Mouse (Mus musculus) limb, embryonic 15.5 days (tissue): ENCODE data around the gene Tpk1. TPM values are rescaled to one million over a fixed set of nuclear protein-coding genes. Genes with fewer than 3 reads are reported as not detected.

ENCODE experiments used
- ATAC-seq: fragments of 200-750 bp; cut with Nextera tagmentation; 2 replicates; pipeline ENCODE4 v1.8.0; 2017; ENCODE audit warnings: low read depth, moderate TSS enrichment; ENCODE audit not compliant: insufficient number of reproducible peaks, low FRiP score, low TSS enrichment
- H3K27ac ChIP-seq: fragments of 300-500 bp; sonication (generic); 2 replicates; pipeline ENCODE4 v1.5.1; 2015; ENCODE audit warnings: moderate library complexity, mild to moderate bottlenecking, inconsistent platforms
- H3K27me3 ChIP-seq: fragments of 300-500 bp; sonication (generic); 2 replicates; pipeline ENCODE4 v1.6.1; 2015; ENCODE audit warnings: inconsistent platforms
- H3K36me3 ChIP-seq: fragments of 300-500 bp; sonication (generic); 2 replicates; pipeline ENCODE4 v1.6.1; 2015; ENCODE audit warnings: inconsistent platforms
- H3K4me1 ChIP-seq: fragments of 300-500 bp; sonication (generic); 2 replicates; pipeline ENCODE4 v1.6.1; 2015; ENCODE audit warnings: inconsistent platforms
- H3K4me2 ChIP-seq: fragments of 300-500 bp; sonication (generic); 2 replicates; pipeline ENCODE4 v1.6.1; 2015; ENCODE audit warnings: mild to moderate bottlenecking, inconsistent platforms
- H3K4me3 ChIP-seq: fragments of 300-500 bp; sonication (generic); 2 replicates; pipeline ENCODE4 v1.5.1; 2015; ENCODE audit warnings: mild to moderate bottlenecking, inconsistent platforms
- H3K9ac ChIP-seq: fragments of 300-500 bp; sonication (generic); 2 replicates; pipeline ENCODE4 v1.6.1; 2015; ENCODE audit warnings: inconsistent platforms
- H3K9me3 ChIP-seq: fragments of 300-500 bp; sonication (generic); 2 replicates; pipeline ENCODE4 v1.6.1; 2016; ENCODE audit warnings: inconsistent platforms
- WGBS: fragments of 180-500 bp; shearing (Covaris S2); methylation state at CpG from one replicate; pipeline ENCODE4 v1.1.7; 2015; 5-methylcytosine and 5-hydroxymethylcytosine counted together
- polyA plus RNA-seq: library from polyadenylated mRNA; unstranded; fragments of >200 nt; fragmentation: Nextera tagmentation; extraction: Ambion mirVana; gene quantifications from 2 replicates; pipeline ENCODE4 v1.2.1, GENCODE M21; 2015

Tpk1 gene
- polyA plus RNA-seq, 1 experiment from 2014 or later: 9.2 TPM

DNA sequence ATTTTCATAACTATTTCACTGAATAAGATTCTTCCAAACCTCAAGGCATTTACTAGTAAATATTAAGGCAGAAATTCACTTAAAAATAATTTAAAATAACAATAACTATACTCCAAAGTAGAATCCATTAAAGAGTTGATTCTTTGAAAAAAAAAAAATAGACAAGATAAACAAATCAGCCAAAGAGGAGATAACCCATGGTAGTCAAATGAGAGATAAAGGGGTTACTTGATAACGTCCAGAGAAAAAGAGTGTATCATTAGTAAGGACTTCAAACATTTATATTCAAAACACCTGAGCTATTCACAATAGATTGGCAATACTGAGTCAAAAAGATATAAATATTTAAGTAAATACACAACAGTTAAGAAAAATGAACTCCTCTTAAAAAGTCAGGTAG lies 114.7 kb downstream of the Tpk1 start:
- no peak overlapping the region for H3K9ac ChIP-seq
- no peak overlapping the region for H3K27ac ChIP-seq
- no peak for ATAC-seq
- WGBS: 76% methylated on average over 1 of the region's 1 CpGs
- H3K9me3 ChIP-seq: no peaks in the 10 kb centered on the region
- H3K4me2 ChIP-seq: no peak overlapping the region
- H3K4me3 ChIP-seq: no peak overlapping the region
- no peaks in the 10 kb centered on the region for H3K27me3 ChIP-seq
- no peaks in the 10 kb centered on the region for H3K36me3 ChIP-seq
- no peaks in the 10 kb centered on the region for H3K4me1 ChIP-seq

DNA sequence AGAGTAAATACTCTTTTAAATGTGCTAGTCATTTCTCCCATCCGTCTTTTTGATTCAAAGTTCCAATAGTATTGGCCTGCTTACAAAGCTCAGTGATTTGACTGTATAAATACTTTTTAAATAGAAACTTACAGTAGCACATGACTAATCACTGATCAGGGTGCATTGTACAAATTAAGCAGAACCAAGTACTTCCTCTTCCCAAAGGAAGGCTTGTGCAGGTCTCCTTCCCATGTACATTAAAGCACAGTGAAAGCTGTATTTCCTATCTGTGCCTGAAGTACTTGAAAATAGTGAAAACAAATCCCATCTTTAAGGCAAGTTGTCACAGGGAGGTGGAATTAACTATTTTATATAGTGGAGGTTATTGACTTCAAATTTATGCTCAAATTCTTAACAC lies 119.5 kb downstream of the Tpk1 start:
- no peak overlapping the region for H3K4me2 ChIP-seq
- no peak for ATAC-seq
- H3K9ac ChIP-seq: no peak overlapping the region
- no peaks in the 10 kb centered on the region for H3K4me1 ChIP-seq
- no peaks in the 10 kb centered on the region for H3K27me3 ChIP-seq
- H3K4me3 ChIP-seq: no peak overlapping the region
- H3K9me3 ChIP-seq: no peaks in the 10 kb centered on the region
- WGBS: 74% methylated on average over 1 of the region's 1 CpGs
- no peak overlapping the region for H3K27ac ChIP-seq
- no peaks in the 10 kb centered on the region for H3K36me3 ChIP-seq

DNA sequence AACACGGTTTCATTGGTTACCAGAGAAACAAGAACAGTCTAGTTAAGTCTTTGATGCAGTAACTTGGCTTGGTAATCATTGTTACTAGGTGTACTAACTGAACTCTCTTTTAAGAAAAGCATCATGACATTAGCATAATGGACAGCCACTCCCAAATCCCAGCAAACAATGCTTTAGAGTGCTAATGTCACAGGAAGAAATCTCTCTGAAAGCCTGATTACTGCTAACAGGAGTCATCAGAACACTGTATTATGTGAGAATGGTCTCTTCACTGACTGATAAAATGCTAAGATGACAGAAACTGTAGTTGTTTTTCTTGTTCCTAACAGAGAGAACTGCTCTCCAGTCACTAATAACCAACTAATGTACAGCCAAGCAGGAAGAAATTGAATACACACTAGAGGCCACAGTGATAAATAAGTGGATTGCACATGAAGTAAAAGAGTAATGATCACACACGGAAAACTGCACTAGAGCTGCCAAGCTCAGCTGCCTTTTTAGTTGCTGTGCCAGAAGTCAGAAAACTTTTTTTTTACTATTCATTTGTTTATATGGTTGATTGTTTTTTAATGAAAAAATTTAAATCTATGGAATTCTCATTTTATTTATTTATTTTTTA lies 128.7 kb downstream of the Tpk1 start:
- 64% methylated on average over 2 of the region's 2 CpGs for WGBS
- Histone ChIP-seq H3K27ac (no peak overlapping the region), H3K9ac (no peak overlapping the region), H3K4me2 (no peak overlapping the region), H3K4me3 (no peak overlapping the region), H3K27me3 (no peaks in the 10 kb centered on the region), H3K36me3 (no peaks in the 10 kb centered on the region), H3K9me3 (no peaks in the 10 kb centered on the region), H3K4me1 (no peaks in the 10 kb centered on the region)
- ATAC-seq: no peak

DNA sequence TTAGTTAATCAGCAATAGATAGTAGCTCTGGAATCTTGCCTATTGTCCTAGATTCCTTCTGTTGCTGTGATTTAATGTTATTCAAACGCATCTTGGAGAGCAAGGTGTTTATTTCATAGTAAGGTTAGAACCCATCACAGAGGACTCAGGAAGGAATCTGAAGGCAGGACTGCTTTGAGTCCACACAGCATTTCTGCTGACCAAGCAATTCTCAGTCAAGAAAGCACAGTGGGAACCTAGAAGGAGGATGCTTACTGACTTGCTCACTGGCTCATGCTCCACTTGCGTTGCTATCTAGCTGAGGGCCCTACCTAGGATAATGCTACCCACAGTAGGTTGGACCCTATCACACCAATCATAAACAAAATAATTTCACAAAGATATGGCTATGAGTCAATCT lies 130.6 kb downstream of the Tpk1 start:
- Histone ChIP-seq H3K9ac (no peak overlapping the region), H3K4me1 (no peaks in the 10 kb centered on the region), H3K27ac (no peak overlapping the region), H3K9me3 (no peaks in the 10 kb centered on the region), H3K4me2 (no peak overlapping the region), H3K4me3 (no peak overlapping the region), H3K36me3 (no peaks in the 10 kb centered on the region), H3K27me3 (no peaks in the 10 kb centered on the region)
- 85% methylated on average over 2 of the region's 2 CpGs for WGBS
- no peak for ATAC-seq

DNA sequence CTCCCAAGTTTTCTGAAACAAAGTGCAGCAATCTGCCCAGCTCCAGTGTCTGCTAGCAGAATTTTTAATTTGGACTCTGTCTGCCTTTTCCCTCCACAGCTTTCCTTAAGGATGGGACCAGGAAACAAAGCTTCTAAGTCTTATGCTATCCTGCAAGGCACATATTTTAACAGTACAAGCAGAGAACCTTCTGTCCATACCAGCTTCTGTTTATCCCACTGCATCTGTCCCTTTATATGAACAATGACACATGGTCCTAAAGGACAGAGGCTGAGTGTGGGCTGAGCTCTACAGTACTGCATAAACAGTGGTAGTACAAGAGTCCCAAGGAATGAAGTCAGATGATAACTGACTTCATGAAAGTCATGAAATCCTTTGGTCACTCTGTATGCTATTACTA lies 132.8 kb downstream of the Tpk1 start:
- no peak overlapping the region for H3K4me3 ChIP-seq
- no peaks in the 10 kb centered on the region for H3K9me3 ChIP-seq
- H3K36me3 ChIP-seq: no peaks in the 10 kb centered on the region
- H3K4me1 ChIP-seq: peaks cover 5% of the 10 kb centered on the region; the same call in 1 of the 2 replicates
- H3K9ac ChIP-seq: no peak overlapping the region
- H3K4me2 ChIP-seq: no peak overlapping the region
- ATAC-seq: no peak
- no peak overlapping the region for H3K27ac ChIP-seq
- H3K27me3 ChIP-seq: no peaks in the 10 kb centered on the region

DNA sequence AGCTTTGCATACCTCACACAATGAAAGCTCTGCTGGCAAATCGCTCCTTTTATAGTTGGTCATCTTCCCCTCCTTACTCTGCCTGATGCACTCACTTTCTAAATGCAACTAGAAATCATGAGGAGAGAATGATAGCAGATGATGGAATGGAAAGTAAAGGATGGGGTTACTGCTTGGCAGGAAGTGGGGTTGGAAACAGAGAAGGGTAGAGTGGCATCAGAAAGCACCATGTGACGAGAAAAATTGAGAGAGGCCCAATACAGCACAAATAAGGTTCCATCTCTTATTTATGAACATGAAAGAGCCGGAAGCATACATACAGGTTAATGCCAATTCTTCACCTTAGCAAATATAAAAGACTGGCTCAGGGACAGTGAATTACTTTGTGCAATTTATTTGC lies 133.3 kb downstream of the Tpk1 start:
- Histone ChIP-seq H3K4me1 (peaks cover 5% of the 10 kb centered on the region; the same call in 1 of the 2 replicates), H3K4me2 (no peak overlapping the region), H3K27me3 (no peaks in the 10 kb centered on the region), H3K9me3 (no peaks in the 10 kb centered on the region), H3K9ac (no peak overlapping the region), H3K27ac (no peak overlapping the region), H3K36me3 (no peaks in the 10 kb centered on the region), H3K4me3 (no peak overlapping the region)
- 83% methylated on average over 3 of the region's 3 CpGs for WGBS
- no peak for ATAC-seq

DNA sequence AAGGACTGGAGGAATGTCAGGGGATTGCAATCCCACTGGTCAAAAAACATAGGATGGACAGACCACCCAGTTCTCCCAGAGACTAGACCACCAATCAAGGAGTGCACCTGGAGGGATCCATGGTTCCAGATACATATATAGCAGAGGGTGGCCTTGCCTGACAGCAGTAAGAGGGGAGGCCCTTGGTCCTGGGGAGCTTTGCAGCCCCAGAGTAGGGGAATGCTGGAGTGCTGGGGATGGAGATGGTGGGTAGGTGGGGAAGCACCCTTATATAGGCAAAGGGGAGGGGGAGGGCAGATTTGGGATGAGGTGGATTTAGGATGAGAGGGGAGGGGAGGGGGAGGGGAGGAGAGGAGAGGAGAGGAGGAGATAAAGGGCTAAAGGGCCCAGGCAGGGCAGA lies 134.1 kb downstream of the Tpk1 start:
- Histone ChIP-seq H3K36me3 (no peaks in the 10 kb centered on the region), H3K4me2 (no peak overlapping the region), H3K9me3 (no peaks in the 10 kb centered on the region), H3K27ac (no peak overlapping the region), H3K4me1 (peaks cover 5% of the 10 kb centered on the region; the same call in 1 of the 2 replicates), H3K9ac (no peak overlapping the region), H3K4me3 (no peak overlapping the region), H3K27me3 (no peaks in the 10 kb centered on the region)
- no peak for ATAC-seq

DNA sequence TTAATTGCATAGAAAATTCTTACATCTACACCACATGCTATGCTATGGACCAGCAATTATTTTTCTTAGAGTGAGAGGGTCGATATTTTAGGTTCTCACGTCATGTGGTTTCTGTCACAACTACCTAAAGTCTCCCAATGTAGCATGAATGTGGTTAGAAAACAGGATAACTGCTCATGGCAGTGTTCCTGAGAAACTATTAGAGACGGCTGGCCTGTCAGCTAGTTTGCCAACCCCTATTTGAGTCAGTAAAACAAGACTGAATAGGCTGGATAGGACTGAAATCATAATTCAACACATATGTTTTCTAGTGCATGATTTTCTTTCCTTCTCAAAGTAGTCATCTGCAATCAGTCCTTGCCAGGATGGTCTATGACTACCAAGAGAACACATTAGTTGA lies 137.1 kb downstream of the Tpk1 start:
- Histone ChIP-seq H3K27ac (no peak overlapping the region), H3K4me3 (no peak overlapping the region), H3K9me3 (no peaks in the 10 kb centered on the region), H3K4me1 (peaks cover 5% of the 10 kb centered on the region; the same call in 1 of the 2 replicates), H3K36me3 (no peaks in the 10 kb centered on the region), H3K9ac (no peak overlapping the region), H3K4me2 (no peak overlapping the region), H3K27me3 (no peaks in the 10 kb centered on the region)
- no peak for ATAC-seq
- WGBS: 25% methylated on average over 3 of the region's 3 CpGs

DNA sequence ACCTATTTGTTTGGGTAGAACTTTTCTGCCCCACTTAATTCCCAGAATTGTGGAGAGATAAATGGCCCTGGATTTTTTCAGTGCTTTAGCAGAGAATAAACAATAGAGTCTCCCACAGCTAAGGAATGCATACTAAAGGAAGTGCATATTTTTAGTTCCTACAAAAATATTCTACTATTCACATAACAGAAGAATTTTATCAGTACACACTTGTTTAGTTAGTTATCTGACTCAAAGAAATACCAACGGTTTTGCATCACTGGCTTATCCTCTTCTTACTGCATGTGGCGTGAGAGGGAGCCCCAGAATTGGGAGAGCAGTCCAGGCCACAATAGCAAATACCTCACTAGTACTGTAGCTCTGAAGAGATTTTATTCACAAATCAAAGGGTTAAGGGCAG lies 141.1 kb downstream of the Tpk1 start:
- H3K27ac ChIP-seq: no peak overlapping the region
- H3K4me1 ChIP-seq: peaks cover 5% of the 10 kb centered on the region; the same call in 1 of the 2 replicates
- H3K4me3 ChIP-seq: no peak overlapping the region
- H3K9ac ChIP-seq: no peak overlapping the region
- 76% methylated on average over 2 of the region's 2 CpGs for WGBS
- H3K4me2 ChIP-seq: no peak overlapping the region
- no peaks in the 10 kb centered on the region for H3K36me3 ChIP-seq
- ATAC-seq: no peak
- no peaks in the 10 kb centered on the region for H3K27me3 ChIP-seq
- H3K9me3 ChIP-seq: no peaks in the 10 kb centered on the region

DNA sequence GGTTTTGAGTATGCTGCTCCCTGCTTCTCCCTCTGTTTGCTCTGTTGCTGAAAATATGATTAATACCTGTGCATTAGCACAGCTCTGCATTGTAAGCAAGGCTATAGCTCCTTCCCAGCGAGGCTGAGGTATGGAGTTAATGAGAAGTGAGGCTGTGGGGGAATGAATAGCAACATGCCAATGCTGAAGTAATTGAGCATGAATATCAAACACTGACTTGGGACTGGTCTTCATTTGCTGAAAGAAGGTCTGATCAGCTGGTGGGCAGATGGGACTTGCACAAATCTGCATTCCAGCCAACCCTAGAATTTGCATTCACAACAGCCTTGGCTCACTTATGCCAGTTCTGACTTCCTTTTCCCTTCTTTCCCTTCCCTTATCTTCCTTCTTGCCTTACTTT lies 144.0 kb downstream of the Tpk1 start:
- Histone ChIP-seq H3K27ac (no peak overlapping the region), H3K36me3 (no peaks in the 10 kb centered on the region), H3K9ac (no peak overlapping the region), H3K4me1 (no peaks in the 10 kb centered on the region), H3K4me3 (no peak overlapping the region), H3K9me3 (no peaks in the 10 kb centered on the region), H3K27me3 (no peaks in the 10 kb centered on the region), H3K4me2 (no peak overlapping the region)
- WGBS: 32% methylated on average over 1 of the region's 1 CpGs
- ATAC-seq: no peak

DNA sequence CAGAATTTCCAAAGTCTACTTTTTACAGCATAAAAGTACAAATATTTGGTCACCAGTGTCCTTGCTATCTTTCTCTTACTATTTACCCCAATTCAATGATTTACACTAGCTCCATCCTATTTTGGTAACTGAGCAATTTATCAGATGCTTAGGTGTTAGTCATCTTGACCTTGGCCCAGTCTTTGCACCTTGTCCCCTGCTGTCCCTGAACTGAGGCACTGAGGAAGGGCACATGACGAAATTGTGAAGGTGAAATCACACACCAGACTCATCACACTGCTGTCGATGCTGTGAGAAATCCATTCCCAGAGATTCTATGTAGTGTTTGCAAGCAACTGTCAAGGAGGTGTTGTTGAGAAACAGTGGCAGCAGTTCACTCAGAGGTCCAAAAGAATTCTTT lies 145.9 kb downstream of the Tpk1 start:
- WGBS: 57% methylated on average over 2 of the region's 2 CpGs
- H3K9ac ChIP-seq: no peak overlapping the region
- no peak for ATAC-seq
- H3K4me3 ChIP-seq: no peak overlapping the region
- no peak overlapping the region for H3K4me2 ChIP-seq
- H3K27ac ChIP-seq: no peak overlapping the region
- H3K4me1 ChIP-seq: no peaks in the 10 kb centered on the region
- no peaks in the 10 kb centered on the region for H3K9me3 ChIP-seq
- no peaks in the 10 kb centered on the region for H3K36me3 ChIP-seq
- H3K27me3 ChIP-seq: no peaks in the 10 kb centered on the region

DNA sequence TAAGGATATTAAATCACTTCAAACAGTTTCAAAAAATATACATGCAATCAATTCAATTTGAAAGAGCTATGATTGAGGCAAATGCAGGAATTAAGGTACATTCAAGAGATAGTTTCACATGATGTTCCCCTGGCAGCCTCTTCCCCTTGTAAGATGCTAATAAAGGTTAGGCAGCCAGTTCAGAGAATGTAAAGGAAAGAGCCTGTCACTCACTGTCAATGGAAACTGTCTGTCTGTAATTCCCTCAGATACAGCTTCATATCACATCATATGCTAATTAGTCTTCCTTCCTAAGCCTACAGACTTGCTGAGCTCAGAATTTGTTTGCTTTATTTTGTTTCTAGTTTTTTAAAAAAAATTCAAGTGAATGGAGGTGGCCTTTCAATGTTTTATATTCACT lies 147.7 kb downstream of the Tpk1 start:
- H3K4me2 ChIP-seq: no peak overlapping the region
- H3K9me3 ChIP-seq: no peaks in the 10 kb centered on the region
- H3K27ac ChIP-seq: no peak overlapping the region
- no peak overlapping the region for H3K9ac ChIP-seq
- no peaks in the 10 kb centered on the region for H3K4me1 ChIP-seq
- no peaks in the 10 kb centered on the region for H3K36me3 ChIP-seq
- H3K4me3 ChIP-seq: no peak overlapping the region
- no peaks in the 10 kb centered on the region for H3K27me3 ChIP-seq
- no peak for ATAC-seq

DNA sequence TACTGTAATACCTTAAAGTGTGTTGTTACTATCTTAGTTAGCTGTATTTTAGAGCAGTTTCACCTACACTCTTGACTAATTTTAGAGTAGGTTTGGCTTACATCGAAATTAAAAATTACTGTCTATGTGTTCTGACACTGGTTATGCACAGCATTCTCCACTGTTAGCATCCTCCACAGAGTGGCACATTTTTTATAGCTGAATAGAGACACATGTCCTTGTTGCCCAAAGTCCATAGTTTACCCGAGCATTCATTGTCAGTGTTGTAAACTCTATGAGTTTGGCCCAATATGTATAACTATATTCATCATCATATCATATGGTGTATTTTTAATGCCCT lies 148.8 kb downstream of the Tpk1 start:
- Histone ChIP-seq H3K27ac (no peak overlapping the region), H3K4me3 (no peak overlapping the region), H3K9me3 (no peaks in the 10 kb centered on the region), H3K9ac (no peak overlapping the region), H3K36me3 (no peaks in the 10 kb centered on the region), H3K4me1 (no peaks in the 10 kb centered on the region), H3K27me3 (no peaks in the 10 kb centered on the region), H3K4me2 (no peak overlapping the region)
- no peak for ATAC-seq
- 83% methylated on average over 2 of the region's 2 CpGs for WGBS
